Mouse (Mus musculus) spleen, postnatal 4 days (tissue): ENCODE measurements around the gene Fbxo42.
"Not testable (repeated sequence)": the region's sequence is repeated elsewhere in the genome, so short reads cannot be mapped to it uniquely, and the experiment has no call there.

Source experiments
- DNase-seq, 2 experiments: peaks; one replicate each; pipeline ENCODE4 v3.0.0; 2022; ENCODE audit warnings: low spot score in 2 of 2

Fbxo42 gene

DNA sequence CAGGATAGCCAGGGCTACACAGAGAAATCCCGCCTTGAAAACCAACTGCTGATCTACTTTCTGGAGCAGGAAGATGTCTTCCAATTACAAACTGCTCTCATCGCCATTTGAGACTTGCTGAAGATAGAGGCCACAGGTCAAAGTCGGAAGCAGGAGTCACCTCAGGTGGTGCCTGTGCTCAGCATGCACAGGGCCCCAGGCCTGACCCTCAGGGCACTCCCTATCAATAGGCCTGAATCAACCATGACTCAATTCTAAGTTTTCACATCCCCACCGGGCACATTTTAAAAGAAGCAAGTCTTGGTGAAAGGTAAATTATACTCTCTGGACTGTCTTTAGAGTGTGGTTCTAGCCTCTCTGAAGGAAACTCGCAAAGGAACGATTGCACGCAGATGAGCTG lies 11.6 kb upstream of the Fbxo42 start:
- DNase-seq: no peak

DNA sequence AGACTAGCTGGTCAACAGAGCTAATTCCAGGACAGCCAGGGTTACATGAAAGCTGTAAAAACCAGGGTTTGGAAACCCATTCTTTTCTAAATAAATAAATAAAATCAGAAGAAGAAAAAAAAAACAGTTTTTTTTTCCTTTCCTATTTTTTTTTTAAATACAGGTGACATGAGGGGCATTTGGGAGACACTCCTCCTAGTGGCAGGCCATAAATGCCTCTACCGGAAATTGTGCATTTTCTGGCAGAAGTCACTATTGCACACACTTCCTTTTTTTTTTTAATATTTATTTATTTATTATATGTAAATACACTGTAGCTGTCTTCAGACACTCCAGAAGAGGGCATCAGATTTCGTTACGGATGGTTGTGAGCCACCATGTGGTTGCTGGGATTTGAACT lies 10.0 kb upstream of the Fbxo42 start:
- not testable (repeated sequence) for DNase-seq

DNA sequence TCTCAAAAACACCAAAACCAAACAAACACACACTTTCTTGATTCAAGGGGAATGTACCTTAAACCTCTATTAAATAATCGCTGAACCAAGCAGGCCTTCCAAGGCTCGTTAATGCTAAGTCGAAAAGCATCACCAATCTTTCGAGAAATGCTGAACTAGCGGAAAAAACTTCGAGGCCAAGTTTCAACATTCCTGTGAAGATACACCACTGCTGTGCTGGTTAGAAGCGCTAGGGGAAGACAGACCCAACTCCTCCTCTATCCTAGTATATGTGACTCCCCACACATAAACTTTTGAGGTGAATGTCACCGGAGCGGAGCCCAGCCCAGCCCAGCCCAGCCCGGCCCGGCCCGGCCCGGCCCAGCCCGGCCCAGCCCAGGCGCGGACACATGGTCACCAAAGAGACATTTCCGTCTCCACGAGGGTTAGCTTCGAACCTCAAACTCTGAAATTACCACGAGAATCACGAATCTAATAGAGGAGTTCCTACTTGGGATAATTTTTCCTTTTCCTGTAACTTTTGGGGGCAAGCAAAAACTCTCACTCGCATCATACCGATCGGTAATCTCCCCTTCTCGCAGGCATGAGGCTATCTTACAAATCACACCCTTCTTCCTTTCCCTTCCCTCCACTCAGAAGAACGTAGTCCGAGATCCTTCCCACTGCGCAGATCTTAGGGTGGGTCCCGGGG lies 9.1 kb upstream of the Fbxo42 start:
- no peak for DNase-seq

- peak; percentile 98 to 99 for DNase-seq
Measured at GRCm38 (mm10) chr4:141139116-141139970, 8.4 kb upstream of the Fbxo42 start, which contains the start of gene Szrd1. Gene Szrd1, minus strand, starts transcription at chr4:141139775.

GRCm38 (mm10) chr4:141140354-141140753 lies 7.4 kb upstream of the Fbxo42 start:
- DNase-seq: not testable (repeated sequence)

DNA sequence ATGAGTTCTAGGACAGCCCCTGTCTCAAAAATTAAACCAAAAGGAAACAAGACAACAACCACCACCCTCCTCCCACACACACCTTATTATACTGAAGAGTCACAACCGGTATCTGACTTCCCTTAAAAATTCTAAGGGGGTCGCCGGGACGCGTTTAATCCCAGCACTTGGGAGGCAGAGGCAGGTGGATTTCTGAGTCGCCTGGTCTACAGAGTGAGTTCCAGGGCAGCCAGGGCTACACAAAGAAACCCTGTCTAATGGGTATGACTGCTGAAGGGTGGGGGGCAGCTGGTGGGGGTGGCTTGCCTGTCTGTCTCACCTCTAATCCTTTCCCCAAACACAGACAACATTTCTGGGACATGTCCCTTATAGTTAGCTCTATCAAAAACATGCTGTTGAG lies 6.7 kb upstream of the Fbxo42 start:
- no peak for DNase-seq

DNA sequence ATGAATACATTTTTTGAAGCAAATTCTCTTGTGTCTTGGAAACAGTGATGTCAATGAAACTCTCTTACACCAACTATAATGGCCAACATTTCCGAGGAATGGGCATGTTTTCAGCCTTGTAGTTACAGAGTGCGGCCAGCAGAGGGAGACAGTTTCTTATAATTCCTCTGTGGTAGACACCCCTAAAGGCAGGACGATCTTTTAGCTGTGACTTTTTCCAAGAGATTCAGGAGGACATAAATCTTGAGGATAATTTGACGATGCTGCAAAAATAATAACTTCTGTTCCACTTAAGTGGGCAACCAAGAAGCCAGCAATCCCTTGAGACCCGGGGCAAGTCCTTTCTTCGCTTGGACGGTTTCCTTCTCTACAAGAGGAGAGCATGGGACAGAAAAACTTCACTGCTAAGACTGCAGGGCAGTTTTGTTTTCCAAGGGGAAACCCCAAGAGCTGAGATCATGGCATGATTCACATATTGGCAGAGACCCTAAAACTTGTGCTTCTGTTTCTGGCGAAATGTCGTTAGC lies 5.4 kb upstream of the Fbxo42 start:
- peak; percentile 79 to 90 for DNase-seq

GRCm38 (mm10) chr4:141145124-141145523 lies 2.6 kb upstream of the Fbxo42 start:
- not testable (repeated sequence) for DNase-seq

GRCm38 (mm10) chr4:141146491-141147033 lies 1.2 kb upstream of the Fbxo42 start:
- DNase-seq: no peak

GRCm38 (mm10) chr4:141148009-141148801 lies 492 bp downstream of the Fbxo42 start:
- peak; percentile 67 to 84 for DNase-seq

- no peak for DNase-seq
Measured at GRCm38 (mm10) chr4:141149116-141149515, 1.4 kb downstream of the Fbxo42 start.

DNA sequence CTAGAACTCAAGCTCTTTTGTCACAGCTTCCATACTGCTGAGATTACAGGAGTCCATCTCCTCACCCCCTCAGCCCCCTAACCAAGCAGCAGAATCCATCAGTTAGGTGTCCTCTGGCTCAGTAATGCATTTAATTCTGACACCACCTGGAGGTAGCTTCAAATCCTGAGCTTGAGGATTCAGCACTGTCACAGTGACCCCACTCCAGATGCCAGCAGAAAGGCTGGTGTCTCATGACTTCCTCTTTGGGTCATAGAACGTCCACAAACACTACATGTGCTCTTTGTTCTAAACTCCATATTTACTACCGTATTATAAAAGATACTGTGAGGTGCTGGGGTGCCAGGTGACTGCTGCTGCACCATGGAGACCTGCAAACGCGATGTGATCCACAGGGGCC lies 9.8 kb downstream of the Fbxo42 start:
- DNase-seq: no peak

DNA sequence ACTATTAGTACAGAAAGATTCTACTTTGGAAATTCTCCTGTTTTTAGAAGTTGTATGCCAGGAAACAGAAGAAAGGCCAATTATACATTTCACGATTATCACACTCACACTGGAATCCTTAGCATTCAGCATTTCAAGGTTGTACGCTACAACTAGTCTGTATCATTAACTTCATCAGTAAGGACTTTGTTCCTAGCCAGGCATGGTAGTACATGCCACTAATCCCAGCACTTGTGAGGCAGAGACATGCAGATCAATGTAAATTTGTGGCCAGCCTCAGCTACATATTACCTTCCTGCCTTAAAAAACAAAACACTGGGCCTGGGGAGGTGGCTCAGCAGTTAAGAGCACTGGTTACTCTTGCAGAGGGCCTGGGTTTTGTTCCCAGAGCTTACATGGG lies 10.9 kb downstream of the Fbxo42 start:
- no peak for DNase-seq

DNA sequence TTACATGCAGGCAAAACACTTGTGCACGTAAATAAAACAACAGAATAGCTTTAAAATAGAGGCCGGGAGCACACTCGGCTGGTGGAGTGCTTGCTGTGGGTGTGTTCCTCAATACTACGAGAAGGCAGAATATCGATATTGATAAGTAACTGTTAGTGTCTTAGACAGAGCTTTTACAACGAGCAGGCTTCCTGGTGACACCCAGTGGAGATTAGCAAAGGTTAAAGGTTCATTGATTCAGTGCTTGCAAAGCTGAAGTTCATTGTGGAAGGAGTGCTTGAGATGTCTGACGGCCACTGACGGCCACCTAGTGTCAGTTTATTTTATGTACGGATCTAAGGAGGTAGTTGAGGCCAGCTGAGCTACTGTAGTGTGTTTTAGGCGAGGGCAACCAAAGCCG lies 11.4 kb downstream of the Fbxo42 start:
- DNase-seq: no peak

DNA sequence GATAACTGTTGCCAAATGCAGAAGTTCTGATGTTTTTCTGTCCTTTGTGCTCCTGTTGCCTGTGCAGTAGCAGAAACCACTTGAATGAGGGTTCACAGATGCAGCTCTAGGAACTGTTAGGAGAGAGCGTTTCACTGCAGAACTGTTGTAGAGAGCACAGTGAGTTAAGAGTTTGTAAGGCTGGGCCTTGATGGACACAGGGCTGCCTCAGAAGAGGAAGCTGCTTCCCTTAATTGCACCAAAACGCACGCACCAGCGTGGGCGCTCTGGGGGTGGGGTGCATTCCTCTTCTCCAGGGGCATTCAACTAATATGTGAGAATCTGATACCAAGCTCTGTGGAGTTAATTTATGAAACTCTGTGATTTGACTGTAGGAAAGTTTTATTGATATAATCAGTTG lies 12.0 kb downstream of the Fbxo42 start:
- no peak for DNase-seq

GRCm38 (mm10) chr4:141160193-141160592 lies 12.5 kb downstream of the Fbxo42 start:
- no peak for DNase-seq

- DNase-seq: peak in 1 of 2 experiments; percentile 23
Measured at GRCm38 (mm10) chr4:141161699-141162208, 14.0 kb downstream of the Fbxo42 start.

DNA sequence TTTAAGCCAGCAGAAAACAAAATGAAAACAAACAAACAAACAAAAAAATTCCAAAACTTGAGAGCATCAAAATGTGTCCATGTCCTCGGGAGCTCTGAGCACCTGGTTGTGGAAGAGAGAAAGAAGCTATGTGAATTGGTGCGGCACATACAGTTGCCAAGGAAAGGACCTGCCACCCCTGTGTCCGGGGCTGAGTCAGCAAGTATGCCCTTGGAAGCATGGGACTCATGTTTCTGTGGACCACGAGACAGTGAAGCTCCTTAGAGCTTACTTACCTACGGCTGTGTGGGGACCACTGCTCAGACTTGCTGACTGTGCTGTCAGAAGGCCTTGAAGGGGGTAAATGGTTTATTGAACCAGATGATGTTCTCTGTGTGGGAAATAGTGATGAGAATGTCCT lies 16.0 kb downstream of the Fbxo42 start:
- DNase-seq: no peak

DNA sequence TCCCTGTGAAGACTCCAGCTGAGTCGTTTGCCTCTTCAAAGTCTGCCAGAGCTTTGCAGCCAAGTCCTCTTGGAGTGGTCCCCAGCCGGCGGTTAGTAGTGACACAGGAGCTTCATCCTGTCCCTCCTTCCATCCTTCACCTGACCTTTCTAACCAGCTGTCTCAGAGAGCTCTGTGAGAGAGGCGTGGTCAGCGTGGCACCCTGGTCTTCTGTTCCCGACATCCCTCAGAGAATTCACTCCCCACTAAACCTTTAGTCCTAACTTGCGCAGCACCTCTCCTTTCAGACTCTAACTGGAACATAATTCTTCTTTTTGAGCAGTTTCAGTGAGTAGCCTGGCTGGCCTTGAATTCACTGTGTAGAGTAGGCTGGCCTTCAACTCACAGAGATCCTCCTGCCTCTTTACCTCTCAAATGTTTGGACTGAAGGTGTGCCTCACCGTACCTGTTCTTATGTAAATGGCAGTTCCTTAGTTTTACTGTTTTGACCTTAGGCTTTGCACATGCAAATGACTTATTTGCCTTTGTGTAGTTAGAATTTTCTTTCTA lies 18.1 kb downstream of the Fbxo42 start:
- DNase-seq: no peak

- no peak for DNase-seq
Measured at GRCm38 (mm10) chr4:141167156-141167555, 19.4 kb downstream of the Fbxo42 start.

- no peak for DNase-seq
Measured at GRCm38 (mm10) chr4:141172121-141172520, 24.4 kb downstream of the Fbxo42 start.
